Mouse (Mus musculus) cortical plate, adult 2 months (tissue): ENCODE results near the gene Ahctf1. TPM values are rescaled to one million over a fixed set of nuclear protein-coding genes. Genes with fewer than 3 reads are reported as not detected.
"Not testable (repeated sequence)": the region's sequence is repeated elsewhere in the genome, so short reads cannot be mapped to it uniquely, and the experiment has no call there.

ENCODE experiments used
- H3K27ac ChIP-seq: fragments of 200-500 bp; 2 replicates; pipeline ENCODE4 v1.5.1; 2012; ENCODE audit warnings: low read length, control low read depth, inconsistent platforms; ENCODE audit not compliant: insufficient read depth
- H3K4me1 ChIP-seq: fragments of 200-500 bp; 2 replicates; pipeline ENCODE4 v1.6.1; 2011; ENCODE audit warnings: low read length; ENCODE audit not compliant: control insufficient read depth, insufficient read depth
- H3K4me3 ChIP-seq: fragments of 200-500 bp; 2 replicates; pipeline ENCODE4 v1.5.1; 2011; ENCODE audit warnings: mild to moderate bottlenecking, low read length, control low read depth; ENCODE audit not compliant: insufficient read depth
- CTCF ChIP-seq: fragments of 200-500 bp; IDR thresholded peaks from 2 replicates; pipeline ENCODE4 v1.5.1; 2011; ENCODE audit warnings: mild to moderate bottlenecking, control low read depth, low read length; ENCODE audit not compliant: insufficient read depth; ENCODE audit errors: extremely low read depth
- POLR2A ChIP-seq: fragments of 200-500 bp; IDR thresholded peaks from 2 replicates; pipeline ENCODE4 v1.6.1; 2011; ENCODE audit warnings: mild to moderate bottlenecking, low read length, control low read depth; ENCODE audit not compliant: insufficient read depth; ENCODE audit errors: extremely low read depth
- polyA plus RNA-seq: library from polyadenylated mRNA; depleted of rRNA; stranded (reverse); fragments of >200 nt; gene quantifications from 2 replicates; pipeline ENCODE4 v1.2.3, GENCODE M21; 2012; rRNA removed

Gene Ahctf1
- polyA plus RNA-seq, 1 experiment = 26.2 TPM

DNA sequence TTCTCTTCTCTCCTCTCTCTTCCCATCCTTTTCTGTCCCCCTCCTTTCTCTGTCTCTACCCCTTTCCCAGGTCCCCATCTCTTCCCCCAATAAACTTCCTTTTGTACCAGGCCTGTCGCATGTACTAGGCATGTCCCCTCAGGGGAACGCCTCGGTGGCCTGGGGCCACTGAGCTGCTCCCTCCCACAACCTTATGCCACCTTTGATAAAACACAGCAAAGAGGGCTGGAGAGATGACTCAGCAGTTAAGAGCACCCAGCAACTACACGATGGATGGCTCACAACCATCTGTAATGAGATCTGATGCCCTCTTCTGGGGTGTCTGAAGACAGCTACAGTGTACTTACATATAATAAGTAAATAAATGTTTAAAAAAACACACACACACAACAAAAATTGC, 87.7 kb downstream of the Ahctf1 start:
- no peak overlapping the region for H3K27ac ChIP-seq
- no peak overlapping the region for H3K4me3 ChIP-seq
- no peak for TF ChIP-seq POLR2A
- no peak for TF ChIP-seq CTCF
- H3K4me1 ChIP-seq = no peaks in the 10 kb centered on the region

DNA sequence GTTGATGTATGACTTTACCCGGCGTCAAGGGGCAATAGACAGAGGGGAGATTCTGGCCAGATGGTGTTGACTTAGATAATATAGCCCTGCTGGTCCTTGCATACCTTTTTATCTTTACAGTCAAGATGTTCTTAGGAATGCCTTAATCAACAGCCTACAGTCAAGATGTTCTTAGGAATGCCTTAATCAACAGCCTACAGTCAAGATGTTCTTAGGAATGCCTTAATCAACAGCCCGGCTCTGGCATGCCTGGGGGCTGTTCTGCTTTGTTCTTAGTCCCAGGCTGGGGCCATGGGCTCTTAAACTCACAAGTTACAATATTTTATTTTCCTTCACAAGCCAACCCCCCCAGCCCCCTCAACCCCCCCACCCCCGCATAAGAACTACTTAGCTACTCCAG, 88.2 kb downstream of the Ahctf1 start:
- not testable (repeated sequence) for H3K27ac ChIP-seq, H3K4me3 ChIP-seq, H3K4me1 ChIP-seq

DNA sequence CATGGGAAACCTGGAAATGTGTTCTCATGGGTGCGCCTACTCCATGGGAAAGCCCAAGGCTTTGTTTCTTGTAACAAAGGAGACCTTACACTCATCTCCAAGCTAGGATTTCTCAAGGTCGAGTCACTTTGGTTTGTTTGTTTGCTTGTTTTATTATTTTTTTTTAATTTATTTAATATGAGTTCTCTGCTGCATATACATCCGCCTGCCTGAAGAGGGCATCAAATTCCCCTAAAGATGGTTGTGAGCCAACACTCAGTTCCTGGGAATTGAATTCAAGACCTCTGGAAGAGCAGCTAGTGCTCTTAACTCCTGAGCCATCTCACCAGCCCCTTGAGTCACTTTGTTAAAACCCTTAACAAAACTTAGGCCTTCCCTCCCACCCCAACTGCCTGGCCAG, 90.1 kb downstream of the Ahctf1 start:
- Histone ChIP-seq H3K27ac (no peak overlapping the region), H3K4me1 (peaks cover 5% of the 10 kb centered on the region), H3K4me3 (no peak overlapping the region)
- TF ChIP-seq CTCF = no peak
- no peak for TF ChIP-seq POLR2A

DNA sequence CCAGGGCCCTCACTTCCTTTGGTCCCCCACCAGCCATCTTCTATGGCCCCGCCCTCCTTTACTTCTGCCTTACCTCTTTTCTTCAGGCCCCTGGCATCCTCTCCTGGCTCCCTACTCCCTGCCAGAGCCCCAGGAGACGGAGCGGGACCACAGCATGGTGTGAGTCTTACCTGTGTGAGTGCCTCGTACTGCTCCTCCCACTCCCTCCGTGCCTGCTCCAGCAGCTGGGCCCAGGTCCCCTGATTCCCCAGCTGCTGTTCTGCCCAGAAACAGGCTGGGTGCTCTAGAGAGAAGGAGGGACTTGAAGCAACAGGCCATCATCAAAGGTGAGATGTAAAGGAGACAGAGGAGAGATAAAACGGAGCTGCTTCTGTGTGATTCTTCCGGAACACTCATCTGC, 90.8 kb downstream of the Ahctf1 start:
- TF ChIP-seq POLR2A (no peak), CTCF (no peak)
- Histone ChIP-seq H3K27ac (no peak overlapping the region), H3K4me1 (peaks cover 5% of the 10 kb centered on the region), H3K4me3 (no peak overlapping the region)

DNA sequence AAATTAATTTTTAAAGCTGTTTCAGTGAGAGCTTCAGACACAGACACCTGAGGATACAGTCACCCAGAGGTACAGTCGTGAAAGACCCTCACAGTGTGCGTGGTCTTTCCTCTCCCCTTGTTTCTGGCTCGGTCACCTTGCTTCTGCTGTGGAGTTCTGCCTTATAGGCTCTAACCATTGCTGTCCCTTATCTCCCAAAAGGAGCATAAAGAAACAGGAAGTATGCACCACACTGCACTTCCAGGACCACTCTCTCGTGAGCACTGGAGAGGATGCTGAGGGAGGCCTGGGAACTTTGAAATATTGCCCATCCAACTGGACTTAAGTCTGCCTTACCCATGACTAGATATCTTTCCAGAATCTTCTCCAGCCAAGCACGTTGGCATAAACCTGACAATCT, 92.7 kb downstream of the Ahctf1 start:
- H3K27ac ChIP-seq = no peak overlapping the region
- H3K4me3 ChIP-seq = no peak overlapping the region
- H3K4me1 ChIP-seq = peaks cover 5% of the 10 kb centered on the region
- TF ChIP-seq POLR2A (no peak), CTCF (no peak)

DNA sequence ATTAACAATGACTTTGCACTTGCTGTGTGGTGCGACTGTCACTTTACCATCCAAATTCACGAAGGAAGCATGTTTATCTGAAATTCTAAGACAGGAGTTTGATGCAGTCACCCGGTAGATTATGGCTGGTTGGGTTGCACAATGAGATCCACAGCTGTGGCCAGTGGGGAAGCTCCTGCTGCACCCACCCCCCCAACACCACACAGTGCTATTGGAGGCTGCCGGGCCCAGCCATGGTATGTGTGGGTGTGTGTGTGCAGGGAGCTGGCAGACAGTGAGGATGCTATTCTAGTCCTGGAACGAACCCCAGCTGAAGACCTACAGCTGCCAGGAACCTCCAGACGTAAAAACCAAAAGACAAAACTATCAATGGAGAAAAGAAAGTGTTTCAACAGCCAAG, 94.1 kb downstream of the Ahctf1 start:
- no peak overlapping the region for H3K4me3 ChIP-seq
- no peak overlapping the region for H3K27ac ChIP-seq
- H3K4me1 ChIP-seq = peaks cover 8% of the 10 kb centered on the region
- TF ChIP-seq POLR2A (no peak), CTCF (no peak)

DNA sequence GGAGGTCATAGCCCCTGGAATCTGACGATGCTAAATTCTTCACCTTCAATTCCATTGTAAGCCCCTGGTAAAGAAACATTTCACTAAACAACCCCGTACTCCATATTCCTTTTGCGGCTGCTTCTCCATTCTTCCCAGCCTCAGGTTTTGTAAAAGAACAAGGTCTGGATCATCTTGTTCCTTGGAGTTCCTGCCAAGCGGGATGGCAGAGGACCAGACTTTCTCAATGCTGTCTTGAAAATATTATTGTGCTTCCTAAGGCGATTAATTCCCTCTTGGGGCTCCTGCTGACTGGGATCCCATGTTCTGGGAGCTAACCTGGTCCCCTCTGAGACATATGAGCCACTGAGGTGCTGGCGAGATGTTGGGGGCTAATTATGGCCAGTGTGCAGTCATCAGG, 98.3 kb downstream of the Ahctf1 start:
- no peak overlapping the region for H3K4me3 ChIP-seq
- peaks cover 8% of the 10 kb centered on the region for H3K4me1 ChIP-seq
- TF ChIP-seq CTCF (no peak), POLR2A (no peak)
- peak overlapping the region; percentile 71; the same call in 1 of the 2 replicates for H3K27ac ChIP-seq

DNA sequence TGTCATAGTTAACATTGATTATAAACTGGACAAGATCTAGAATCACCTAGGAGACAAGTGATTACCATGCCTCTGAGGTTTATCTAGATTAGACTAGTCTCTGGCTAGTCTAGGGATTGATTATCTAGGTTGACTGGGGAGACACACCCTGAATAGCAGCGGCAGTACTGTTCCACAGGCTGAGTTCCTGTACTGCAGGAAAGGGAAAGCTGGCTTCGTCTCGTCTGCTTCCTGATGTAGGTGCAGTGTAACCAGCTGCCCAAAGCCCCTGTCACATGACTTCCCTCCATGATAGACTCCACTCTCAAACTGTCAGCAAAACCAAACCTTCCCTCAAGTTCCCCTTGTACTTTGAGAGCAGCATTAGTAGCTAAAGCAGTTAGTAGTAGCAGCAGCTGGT, 99.3 kb downstream of the Ahctf1 start:
- Histone ChIP-seq H3K27ac (no peak overlapping the region), H3K4me3 (no peak overlapping the region)
- TF ChIP-seq CTCF (no peak), POLR2A (no peak)

More for the DNA sequence above, 99.3 kb downstream of the Ahctf1 start:
- peaks cover 5% of the 10 kb centered on the region for H3K4me1 ChIP-seq

Other genes starting within 250 kb of the Ahctf1 start
- gene Sccpdh, start 135.5 kb downstream of the Ahctf1 start, polyA plus RNA-seq = 66.9 and 75.0 TPM in 2 replicates
- gene Kif28, start 58.4 kb downstream of the Ahctf1 start, polyA plus RNA-seq = 0.06 TPM in 2 replicates
- gene Gm10518, start 304 bp downstream of the Ahctf1 start, polyA plus RNA-seq = not detected in 2 replicates
- gene Cdc42bpa, start 156.8 kb upstream of the Ahctf1 start, polyA plus RNA-seq = 147 and 157 TPM in 2 replicates